Mouse (Mus musculus): ENCODE data around the gene Notch1. TPM values are rescaled to one million over a fixed set of nuclear protein-coding genes. Genes with fewer than 3 reads are reported as not detected.

Gene Notch1
- polyA plus RNA-seq, 1 experiment from 2014 or later: 2.1 TPM

DNA sequence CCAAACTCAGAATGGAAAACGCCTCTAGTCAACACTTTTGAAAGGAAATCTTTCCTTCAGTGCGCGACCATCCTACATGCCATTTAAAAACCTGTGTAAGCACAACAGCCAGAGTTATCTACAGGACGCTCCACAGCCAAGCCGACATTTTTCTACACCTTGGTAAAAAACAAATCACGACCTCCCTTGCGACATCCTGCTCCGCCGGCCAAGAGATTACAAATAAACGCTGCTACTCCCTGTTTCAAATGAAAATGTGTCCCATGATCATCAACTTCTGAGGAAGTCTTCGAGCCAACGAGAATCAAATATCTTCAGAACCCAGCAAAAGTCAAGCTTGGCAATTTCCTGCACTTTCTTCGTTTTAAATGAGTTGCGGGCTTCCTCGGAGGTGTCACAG lies 72.1 kb downstream of the Notch1 start:
- WGBS (ENCODE audit: insufficient replicate concordance): 1% methylated on average over 15 of the region's 15 CpGs
- peak overlapping the region; percentile 91 for H3K9ac ChIP-seq (replicated peaks)
- peaks cover 25% of the 10 kb centered on the region for H3K36me3 ChIP-seq (replicated peaks; ENCODE audit: insufficient read depth, low read length)
- ATAC-seq (no peak), DNase-seq (peak; percentile 51)
- H3K4me2 ChIP-seq (ENCODE audit: low read depth, low read length): peak overlapping the region; percentile 80
- no peaks in the 10 kb centered on the region for H3K27me3 ChIP-seq (ENCODE audit: insufficient read depth, low read length)
- peaks cover 24% of the 10 kb centered on the region for H3K4me1 ChIP-seq (ENCODE audit: insufficient read depth)
- H3K9me3 ChIP-seq (ENCODE audit: low read length): no peaks in the 10 kb centered on the region
- TF ChIP-seq EP300 (IDR thresholded peaks at IDR 0.05; ENCODE audit: low read depth) (no peak), CTCF (IDR thresholded peaks at IDR 0.05; ENCODE audit: low read depth) (no peak)
- peak overlapping the region; percentile 94 for H3K27ac ChIP-seq (ENCODE audit: low read depth)
- peak overlapping the region; percentile 86 for H3K4me3 ChIP-seq (ENCODE audit: low read depth, low read length)

DNA sequence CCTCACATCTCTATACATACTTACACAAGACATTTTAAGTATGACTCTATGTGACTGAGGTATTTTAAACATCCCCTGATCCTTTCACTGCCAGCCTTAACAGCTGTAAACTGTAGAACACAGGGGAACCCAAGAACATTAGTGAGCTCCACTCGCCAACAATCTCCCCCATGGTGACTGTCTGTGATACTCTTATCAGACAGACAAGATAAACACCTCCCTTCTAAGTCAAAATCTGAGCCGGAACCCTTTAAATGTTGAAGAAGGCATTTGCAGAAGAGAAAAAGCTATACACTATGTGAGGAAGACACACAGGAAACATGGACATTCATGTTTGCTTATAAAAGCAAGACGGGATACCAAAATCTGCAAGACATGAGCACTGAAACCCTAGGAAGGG lies 72.6 kb downstream of the Notch1 start:
- TF ChIP-seq CTCF (IDR thresholded peaks at IDR 0.05; ENCODE audit: low read depth) (no peak), EP300 (IDR thresholded peaks at IDR 0.05; ENCODE audit: low read depth) (no peak)
- H3K27me3 ChIP-seq (ENCODE audit: insufficient read depth, low read length): no peaks in the 10 kb centered on the region
- H3K36me3 ChIP-seq (replicated peaks; ENCODE audit: insufficient read depth, low read length): peaks cover 30% of the 10 kb centered on the region
- peak overlapping the region; percentile 86 for H3K4me3 ChIP-seq (ENCODE audit: low read depth, low read length)
- no peaks in the 10 kb centered on the region for H3K9me3 ChIP-seq (ENCODE audit: low read length)
- H3K27ac ChIP-seq (ENCODE audit: low read depth): peak overlapping the region; percentile 94
- ATAC-seq: no peak
- peak overlapping the region; percentile 80 for H3K4me2 ChIP-seq (ENCODE audit: low read depth, low read length)
- H3K4me1 ChIP-seq (ENCODE audit: insufficient read depth): peaks cover 24% of the 10 kb centered on the region
- H3K9ac ChIP-seq (replicated peaks): peak overlapping the region; percentile 91
- no peak for DNase-seq
- 13% methylated on average over 3 of the region's 3 CpGs for WGBS (ENCODE audit: insufficient replicate concordance)

DNA sequence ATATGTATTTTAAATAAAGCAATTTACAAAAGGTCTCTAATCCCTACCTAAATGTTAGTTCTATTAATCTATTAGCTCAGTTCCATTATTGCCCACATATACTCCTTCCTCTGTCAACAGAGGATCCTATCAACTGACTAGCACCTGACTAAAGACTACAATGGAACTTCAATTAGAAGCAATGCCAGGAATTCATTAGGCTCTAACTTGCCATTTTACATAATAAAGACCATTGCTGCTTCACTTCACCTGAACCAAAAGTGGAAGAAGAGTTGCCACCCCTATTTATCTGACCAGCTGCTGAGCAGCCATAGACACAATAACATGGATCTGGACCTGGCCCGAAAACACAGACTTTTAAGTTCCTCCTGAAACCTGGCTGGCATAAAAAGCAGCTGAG lies 73.6 kb downstream of the Notch1 start:
- ATAC-seq (no peak), DNase-seq (no peak)
- H3K27me3 ChIP-seq (ENCODE audit: insufficient read depth, low read length): no peaks in the 10 kb centered on the region
- TF ChIP-seq CTCF (IDR thresholded peaks at IDR 0.05; ENCODE audit: low read depth) (no peak), EP300 (IDR thresholded peaks at IDR 0.05; ENCODE audit: low read depth) (no peak)
- H3K27ac ChIP-seq (ENCODE audit: low read depth): no peak overlapping the region
- H3K4me2 ChIP-seq (ENCODE audit: low read depth, low read length): peak overlapping the region; percentile 80
- WGBS (ENCODE audit: insufficient replicate concordance): 82% methylated on average over 1 of the region's 1 CpGs
- peak overlapping the region; percentile 27; the same call in 1 of the 2 replicates for H3K9ac ChIP-seq (replicated peaks)
- H3K4me3 ChIP-seq (ENCODE audit: low read depth, low read length): no peak overlapping the region; the same call in 1 of the 2 replicates
- peaks cover 41% of the 10 kb centered on the region for H3K36me3 ChIP-seq (replicated peaks; ENCODE audit: insufficient read depth, low read length)
- no peaks in the 10 kb centered on the region for H3K9me3 ChIP-seq (ENCODE audit: low read length)
- H3K4me1 ChIP-seq (ENCODE audit: insufficient read depth): peaks cover 24% of the 10 kb centered on the region

DNA sequence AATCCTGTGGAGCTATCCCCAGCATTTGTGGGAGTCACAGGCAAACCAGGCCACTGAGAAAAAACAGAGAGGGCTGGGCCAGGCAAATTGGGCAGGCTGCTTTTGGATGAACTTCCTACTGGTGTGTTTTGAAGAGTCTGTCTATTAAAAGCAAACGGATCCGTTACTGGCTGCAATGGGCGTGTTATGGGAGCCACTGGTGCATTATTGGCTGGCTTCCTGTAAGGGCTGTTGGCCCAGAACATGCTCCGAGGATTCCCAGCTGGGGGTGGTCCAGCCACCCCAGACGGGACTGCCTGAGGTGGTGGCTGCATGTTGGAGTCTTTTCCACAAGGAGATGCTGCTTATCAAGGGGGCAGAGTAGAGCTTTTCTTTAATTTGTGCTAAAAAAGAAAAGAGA lies 74.8 kb downstream of the Notch1 start:
- peaks cover 21% of the 10 kb centered on the region for H3K4me1 ChIP-seq (ENCODE audit: insufficient read depth)

DNA sequence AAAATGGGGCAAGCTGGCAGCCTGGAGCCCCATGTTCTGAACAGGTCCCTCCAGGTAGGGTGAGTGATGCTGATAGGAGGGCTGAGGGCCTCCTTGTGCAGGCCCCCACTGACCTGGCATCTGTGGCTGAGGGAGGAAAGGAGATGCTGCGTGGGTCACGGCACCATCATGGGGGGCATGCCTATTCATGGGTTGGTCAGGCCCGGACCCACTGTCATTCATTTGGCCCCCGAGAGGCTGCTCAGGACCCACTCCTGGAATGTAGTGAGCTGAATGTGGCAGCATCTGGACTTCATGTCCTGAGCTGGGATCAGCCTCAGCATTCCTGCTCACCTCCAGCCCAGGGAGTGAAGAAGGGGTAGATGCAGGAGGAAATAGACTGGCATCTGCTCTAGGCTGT lies 75.2 kb downstream of the Notch1 start:
- no peak for DNase-seq
- no peak overlapping the region for H3K27ac ChIP-seq (ENCODE audit: low read depth)
- no peak overlapping the region for H3K4me2 ChIP-seq (ENCODE audit: low read depth, low read length)
- H3K4me3 ChIP-seq (ENCODE audit: low read depth, low read length): no peak overlapping the region
- no peak for ATAC-seq
- 86% methylated on average over 4 of the region's 4 CpGs for WGBS (ENCODE audit: insufficient replicate concordance)
- H3K9ac ChIP-seq (replicated peaks): no peak overlapping the region; the same call in 1 of the 2 replicates
- H3K36me3 ChIP-seq (replicated peaks; ENCODE audit: insufficient read depth, low read length): peaks cover 46% of the 10 kb centered on the region
- TF ChIP-seq EP300 (IDR thresholded peaks at IDR 0.05; ENCODE audit: low read depth) (no peak), CTCF (IDR thresholded peaks at IDR 0.05; ENCODE audit: low read depth) (no peak)
- peaks cover 17% of the 10 kb centered on the region for H3K4me1 ChIP-seq (ENCODE audit: insufficient read depth)
- no peaks in the 10 kb centered on the region for H3K27me3 ChIP-seq (ENCODE audit: insufficient read depth, low read length)
- H3K9me3 ChIP-seq (ENCODE audit: low read length): no peaks in the 10 kb centered on the region

More for the DNA sequence above, 74.8 kb downstream of the Notch1 start:
- no peaks in the 10 kb centered on the region for H3K27me3 ChIP-seq (ENCODE audit: insufficient read depth, low read length)
- TF ChIP-seq CTCF (IDR thresholded peaks at IDR 0.05; ENCODE audit: low read depth) (no peak), EP300 (IDR thresholded peaks at IDR 0.05; ENCODE audit: low read depth) (no peak)
- DNase-seq (no peak), ATAC-seq (no peak)
- H3K27ac ChIP-seq (ENCODE audit: low read depth): no peak overlapping the region
- 68% methylated on average over 5 of the region's 5 CpGs for WGBS (ENCODE audit: insufficient replicate concordance)
- peaks cover 46% of the 10 kb centered on the region for H3K36me3 ChIP-seq (replicated peaks; ENCODE audit: insufficient read depth, low read length)
- no peak overlapping the region for H3K4me2 ChIP-seq (ENCODE audit: low read depth, low read length)
- H3K9ac ChIP-seq (replicated peaks): no peak overlapping the region
- H3K9me3 ChIP-seq (ENCODE audit: low read length): no peaks in the 10 kb centered on the region
- no peak overlapping the region for H3K4me3 ChIP-seq (ENCODE audit: low read depth, low read length)

DNA sequence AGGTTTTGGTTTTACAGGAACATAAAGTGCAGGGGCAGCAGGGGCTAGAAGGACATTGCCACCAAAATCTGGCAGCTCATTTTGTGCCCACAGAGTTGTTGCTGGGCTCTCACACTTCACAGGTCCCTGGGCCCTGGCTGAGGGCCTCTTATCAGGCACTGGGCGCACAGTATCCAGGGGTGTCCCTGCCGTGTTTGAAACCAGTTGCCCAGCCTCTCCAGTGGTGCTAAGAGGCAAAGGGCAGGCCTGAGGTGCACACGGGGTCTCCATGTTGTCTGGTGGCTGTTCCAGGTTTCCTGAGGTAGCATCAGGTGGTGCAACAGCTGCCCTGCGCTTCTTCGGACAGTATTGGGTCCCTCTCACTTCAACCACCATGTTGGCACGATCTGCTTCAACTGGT lies 76.8 kb downstream of the Notch1 start:
- Histone ChIP-seq H3K9ac (replicated peaks) (no peak overlapping the region), H3K4me2 (ENCODE audit: low read depth, low read length) (no peak overlapping the region), H3K27ac (ENCODE audit: low read depth) (no peak overlapping the region), H3K4me3 (ENCODE audit: low read depth, low read length) (no peak overlapping the region), H3K9me3 (ENCODE audit: low read length) (no peaks in the 10 kb centered on the region), H3K4me1 (ENCODE audit: insufficient read depth) (peaks cover 21% of the 10 kb centered on the region), H3K27me3 (ENCODE audit: insufficient read depth, low read length) (no peaks in the 10 kb centered on the region), H3K36me3 (replicated peaks; ENCODE audit: insufficient read depth, low read length) (peaks cover 60% of the 10 kb centered on the region)
- ATAC-seq: no peak
- no peak for DNase-seq
- TF ChIP-seq EP300 (IDR thresholded peaks at IDR 0.05; ENCODE audit: low read depth) (no peak), CTCF (IDR thresholded peaks at IDR 0.05; ENCODE audit: low read depth) (no peak)
- 80% methylated on average over 6 of the region's 6 CpGs for WGBS (ENCODE audit: insufficient replicate concordance)

DNA sequence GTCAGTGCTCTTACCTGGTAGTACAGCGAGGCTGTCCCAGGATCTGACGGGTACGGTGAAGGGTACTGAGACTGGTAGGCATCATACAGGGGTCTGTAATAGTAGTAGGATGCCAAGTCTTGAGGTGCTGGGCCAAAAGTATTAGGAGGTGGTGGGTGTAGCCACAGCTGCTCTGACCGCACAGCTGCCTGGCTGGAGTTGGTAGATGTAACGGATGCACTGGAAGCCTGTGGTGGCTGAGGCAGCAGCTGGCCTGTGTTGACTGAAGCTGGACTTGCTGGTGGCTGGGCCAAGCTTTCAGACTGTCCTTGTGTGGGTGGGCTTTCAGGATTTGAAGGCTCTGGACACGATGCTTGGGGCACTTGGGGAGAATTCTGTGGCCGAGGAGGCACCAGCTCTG lies 78.1 kb downstream of the Notch1 start:
- ATAC-seq: no peak
- 77% methylated on average over 7 of the region's 7 CpGs for WGBS (ENCODE audit: insufficient replicate concordance)
- peaks cover 65% of the 10 kb centered on the region for H3K36me3 ChIP-seq (replicated peaks; ENCODE audit: insufficient read depth, low read length)
- no peaks in the 10 kb centered on the region for H3K9me3 ChIP-seq (ENCODE audit: low read length)
- no peak overlapping the region for H3K4me2 ChIP-seq (ENCODE audit: low read depth, low read length)
- no peaks in the 10 kb centered on the region for H3K27me3 ChIP-seq (ENCODE audit: insufficient read depth, low read length)
- peaks cover 15% of the 10 kb centered on the region for H3K4me1 ChIP-seq (ENCODE audit: insufficient read depth)
- no peak for DNase-seq
- no peak for TF ChIP-seq EP300 (IDR thresholded peaks at IDR 0.05; ENCODE audit: low read depth)
- TF ChIP-seq CTCF (IDR thresholded peaks at IDR 0.05; ENCODE audit: low read depth): no peak
- H3K27ac ChIP-seq (ENCODE audit: low read depth): no peak overlapping the region
- H3K4me3 ChIP-seq (ENCODE audit: low read depth, low read length): no peak overlapping the region
- H3K9ac ChIP-seq (replicated peaks): no peak overlapping the region; the same call in 1 of the 2 replicates

All from liver, postnatal 0 days (tissue).